Mouse (Mus musculus): ENCODE measurements around the gene Vmn1r232. TPM values are rescaled to one million over a fixed set of nuclear protein-coding genes. Genes with fewer than 3 reads are reported as not detected.
A peak's percentile ranks its signal among the peaks of the same experiment; 100 is the strongest.

Gene Vmn1r232
- polyA plus RNA-seq (2014; fragmentation: Nextera tagmentation; extraction: Ambion mirVana), result not detected in 2 replicates

GRCm38 (mm10) chr17:20919614-20920013, at the start of gene Vmn1r232:
Gene Vmn1r232, minus strand, starts transcription at chr17:20919714.
- no peaks in the 10 kb centered on the region for H3K9me3 ChIP-seq (ENCODE audit: control insufficient read depth, low read length)
- DNase-seq (ENCODE audit: low spot score), result no peak
- H3K36me3 ChIP-seq (ENCODE audit: control insufficient read depth, insufficient read depth, low read length), result no peaks in the 10 kb centered on the region
- H3K27me3 ChIP-seq (ENCODE audit: control insufficient read depth, insufficient read depth, low read length), result no peaks in the 10 kb centered on the region
- no peak for ATAC-seq (ENCODE audit: insufficient number of reproducible peaks, low FRiP score, low TSS enrichment, low read depth)
- H3K4me2 ChIP-seq (ENCODE audit: low read depth, severe bottlenecking), result no peak within 1 kb of the TSS
- H3K4me1 ChIP-seq (ENCODE audit: control insufficient read depth, insufficient read depth, low read length), result no peaks in the 10 kb centered on the region
- 52% methylated on average over 1 of the region's 1 CpGs for WGBS
- H3K9ac ChIP-seq (ENCODE audit: low read length), result no peak within 1 kb of the TSS
- H3K4me3 ChIP-seq (ENCODE audit: low read depth, low read length), result no peak within 1 kb of the TSS
- no peak within 1 kb of the TSS for H3K27ac ChIP-seq (replicated peaks; ENCODE audit: low read depth, low read length)

- Histone ChIP-seq H3K36me3 (ENCODE audit: control insufficient read depth, insufficient read depth, low read length) (peaks cover 30% of the 10 kb centered on the region), H3K4me3 (ENCODE audit: low read depth, low read length) (no peak overlapping the region), H3K27me3 (ENCODE audit: control insufficient read depth, insufficient read depth, low read length) (no peaks in the 10 kb centered on the region), H3K9me3 (ENCODE audit: control insufficient read depth, low read length) (no peaks in the 10 kb centered on the region), H3K4me2 (ENCODE audit: low read depth, severe bottlenecking) (no peak overlapping the region), H3K4me1 (ENCODE audit: control insufficient read depth, insufficient read depth, low read length) (no peaks in the 10 kb centered on the region), H3K27ac (replicated peaks; ENCODE audit: low read depth, low read length) (no peak overlapping the region), H3K9ac (ENCODE audit: low read length) (no peak overlapping the region)
- ATAC-seq (ENCODE audit: insufficient number of reproducible peaks, low FRiP score, low TSS enrichment, low read depth) (no peak), DNase-seq (ENCODE audit: low spot score) (no peak)
Measured at GRCm38 (mm10) chr17:20966681-20967080, 47.2 kb upstream of the Vmn1r232 start.

- Histone ChIP-seq H3K4me3 (ENCODE audit: low read depth, low read length) (no peak overlapping the region), H3K4me2 (ENCODE audit: low read depth, severe bottlenecking) (no peak overlapping the region), H3K9ac (ENCODE audit: low read length) (no peak overlapping the region), H3K27me3 (ENCODE audit: control insufficient read depth, insufficient read depth, low read length) (no peaks in the 10 kb centered on the region), H3K27ac (replicated peaks; ENCODE audit: low read depth, low read length) (no peak overlapping the region), H3K4me1 (ENCODE audit: control insufficient read depth, insufficient read depth, low read length) (no peaks in the 10 kb centered on the region), H3K36me3 (ENCODE audit: control insufficient read depth, insufficient read depth, low read length) (peaks cover 37% of the 10 kb centered on the region), H3K9me3 (ENCODE audit: control insufficient read depth, low read length) (no peaks in the 10 kb centered on the region)
- DNase-seq (ENCODE audit: low spot score) (no peak), ATAC-seq (ENCODE audit: insufficient number of reproducible peaks, low FRiP score, low TSS enrichment, low read depth) (no peak)
- 91% methylated on average over 4 of the region's 4 CpGs for WGBS
Measured at GRCm38 (mm10) chr17:20965421-20965820, 45.9 kb upstream of the Vmn1r232 start.

- Histone ChIP-seq H3K36me3 (ENCODE audit: control insufficient read depth, insufficient read depth, low read length) (peaks cover 54% of the 10 kb centered on the region), H3K4me2 (ENCODE audit: low read depth, severe bottlenecking) (no peak overlapping the region), H3K9ac (ENCODE audit: low read length) (no peak overlapping the region), H3K4me1 (ENCODE audit: control insufficient read depth, insufficient read depth, low read length) (no peaks in the 10 kb centered on the region), H3K4me3 (ENCODE audit: low read depth, low read length) (no peak overlapping the region), H3K27me3 (ENCODE audit: control insufficient read depth, insufficient read depth, low read length) (no peaks in the 10 kb centered on the region), H3K9me3 (ENCODE audit: control insufficient read depth, low read length) (no peaks in the 10 kb centered on the region), H3K27ac (replicated peaks; ENCODE audit: low read depth, low read length) (no peak overlapping the region)
- 95% methylated on average over 5 of the region's 5 CpGs for WGBS
- ATAC-seq (ENCODE audit: insufficient number of reproducible peaks, low FRiP score, low TSS enrichment, low read depth) (no peak), DNase-seq (ENCODE audit: low spot score) (no peak)
Measured at GRCm38 (mm10) chr17:20960386-20960785, 40.9 kb upstream of the Vmn1r232 start.

GRCm38 (mm10) chr17:20946636-20947035, 27.1 kb upstream of the Vmn1r232 start:
- H3K4me1 ChIP-seq (ENCODE audit: control insufficient read depth, insufficient read depth, low read length), result 0 out of 2 replicates have a peak, but pooled peaks cover 3% of the 10 kb centered on the region
- H3K4me2 ChIP-seq (ENCODE audit: low read depth, severe bottlenecking), result peak overlapping the region; percentile 69
- no peaks in the 10 kb centered on the region for H3K9me3 ChIP-seq (ENCODE audit: control insufficient read depth, low read length)
- no peaks in the 10 kb centered on the region; the same call in 1 of the 2 replicates for H3K36me3 ChIP-seq (ENCODE audit: control insufficient read depth, insufficient read depth, low read length)
- H3K27ac ChIP-seq (replicated peaks; ENCODE audit: low read depth, low read length), result no peak overlapping the region
- peak overlapping the region; percentile 68 for H3K4me3 ChIP-seq (ENCODE audit: low read depth, low read length)
- ATAC-seq (ENCODE audit: insufficient number of reproducible peaks, low FRiP score, low TSS enrichment, low read depth), result no peak
- H3K27me3 ChIP-seq (ENCODE audit: control insufficient read depth, insufficient read depth, low read length), result no peaks in the 10 kb centered on the region
- no peak for DNase-seq (ENCODE audit: low spot score)
- H3K9ac ChIP-seq (ENCODE audit: low read length), result peak overlapping the region; percentile 80

GRCm38 (mm10) chr17:20946026-20946565, 26.6 kb upstream of the Vmn1r232 start:
- no peaks in the 10 kb centered on the region; the same call in 1 of the 2 replicates for H3K36me3 ChIP-seq (ENCODE audit: control insufficient read depth, insufficient read depth, low read length)
- 0 out of 2 replicates have a peak, but pooled peaks cover 3% of the 10 kb centered on the region for H3K4me1 ChIP-seq (ENCODE audit: control insufficient read depth, insufficient read depth, low read length)
- peak overlapping the region; percentile 68 for H3K4me3 ChIP-seq (ENCODE audit: low read depth, low read length)
- no peaks in the 10 kb centered on the region for H3K27me3 ChIP-seq (ENCODE audit: control insufficient read depth, insufficient read depth, low read length)
- H3K9ac ChIP-seq (ENCODE audit: low read length), result peak overlapping the region; percentile 80
- peak overlapping the region; percentile 78 for H3K27ac ChIP-seq (replicated peaks; ENCODE audit: low read depth, low read length)
- 1% methylated on average over 13 of the region's 13 CpGs for WGBS
- no peaks in the 10 kb centered on the region for H3K9me3 ChIP-seq (ENCODE audit: control insufficient read depth, low read length)
- H3K4me2 ChIP-seq (ENCODE audit: low read depth, severe bottlenecking), result peak overlapping the region; percentile 69
- no peak for ATAC-seq (ENCODE audit: insufficient number of reproducible peaks, low FRiP score, low TSS enrichment, low read depth)
- peak; percentile 47 for DNase-seq (ENCODE audit: low spot score)

GRCm38 (mm10) chr17:20944985-20945891, 25.7 kb upstream of the Vmn1r232 start, which contains the start of gene Ppp2r1a:
Gene Ppp2r1a, plus strand, starts transcription at chr17:20945311.
- no peaks in the 10 kb centered on the region for H3K9me3 ChIP-seq (ENCODE audit: control insufficient read depth, low read length)
- peak within 1 kb of the TSS; percentile 69 for H3K4me2 ChIP-seq (ENCODE audit: low read depth, severe bottlenecking)
- H3K36me3 ChIP-seq (ENCODE audit: control insufficient read depth, insufficient read depth, low read length), result no peaks in the 10 kb centered on the region
- DNase-seq (ENCODE audit: low spot score) (peak; percentile 97), ATAC-seq (ENCODE audit: insufficient number of reproducible peaks, low FRiP score, low TSS enrichment, low read depth) (peak; percentile 98)
- no peaks in the 10 kb centered on the region for H3K27me3 ChIP-seq (ENCODE audit: control insufficient read depth, insufficient read depth, low read length)
- under 1% methylated on average over 69 of the region's 69 CpGs for WGBS
- peak within 1 kb of the TSS; percentile 80 for H3K9ac ChIP-seq (ENCODE audit: low read length)
- H3K4me1 ChIP-seq (ENCODE audit: control insufficient read depth, insufficient read depth, low read length), result 0 out of 2 replicates have a peak, but pooled peaks cover 3% of the 10 kb centered on the region
- peak within 1 kb of the TSS; percentile 78 for H3K27ac ChIP-seq (replicated peaks; ENCODE audit: low read depth, low read length)
- peak within 1 kb of the TSS; percentile 68 for H3K4me3 ChIP-seq (ENCODE audit: low read depth, low read length)

GRCm38 (mm10) chr17:20944226-20944625, 24.7 kb upstream of the Vmn1r232 start:
- ATAC-seq (ENCODE audit: insufficient number of reproducible peaks, low FRiP score, low TSS enrichment, low read depth) (no peak), DNase-seq (ENCODE audit: low spot score) (no peak)
- no peaks in the 10 kb centered on the region for H3K27me3 ChIP-seq (ENCODE audit: control insufficient read depth, insufficient read depth, low read length)
- no peaks in the 10 kb centered on the region for H3K9me3 ChIP-seq (ENCODE audit: control insufficient read depth, low read length)
- no peaks in the 10 kb centered on the region for H3K36me3 ChIP-seq (ENCODE audit: control insufficient read depth, insufficient read depth, low read length)
- WGBS, result 52% methylated on average over 3 of the region's 3 CpGs
- H3K27ac ChIP-seq (replicated peaks; ENCODE audit: low read depth, low read length), result peak overlapping the region; percentile 37
- H3K4me3 ChIP-seq (ENCODE audit: low read depth, low read length), result peak overlapping the region; percentile 41
- peak overlapping the region; percentile 47 for H3K4me2 ChIP-seq (ENCODE audit: low read depth, severe bottlenecking)
- 0 out of 2 replicates have a peak, but pooled peaks cover 3% of the 10 kb centered on the region for H3K4me1 ChIP-seq (ENCODE audit: control insufficient read depth, insufficient read depth, low read length)
- H3K9ac ChIP-seq (ENCODE audit: low read length), result peak overlapping the region; percentile 52
